Mouse (Mus musculus) layer of hippocampus, postnatal 14 days (tissue): ENCODE results near the gene Rab11fip3. TPM values are rescaled to one million over a fixed set of nuclear protein-coding genes. Genes with fewer than 3 reads are reported as not detected.
"Not testable (repeated sequence)": the region's sequence is repeated elsewhere in the genome, so short reads cannot be mapped to it uniquely, and the experiment has no call there.

Source experiments
- DNase-seq, 2 experiments: peaks; one replicate each; pipeline ENCODE4 v3.0.0; 2021 to 2022; ENCODE audit warnings: low spot score in 2 of 2, mixed read lengths in 1 of 2
- total RNA-seq, 2 experiments: library from RNA; stranded (reverse); gene quantifications; 2 replicates each; pipeline ENCODE4 v1.2.3; 2021

The Rab11fip3 gene
- total RNA-seq, 2 experiments from 2014 or later, result 82.3 to 85.1 TPM

GRCm38 (mm10) chr17:26042599-26043248 is 26.6 kb downstream of the Rab11fip3 start:
- DNase-seq, result peak; percentile 37 to 43

DNA sequence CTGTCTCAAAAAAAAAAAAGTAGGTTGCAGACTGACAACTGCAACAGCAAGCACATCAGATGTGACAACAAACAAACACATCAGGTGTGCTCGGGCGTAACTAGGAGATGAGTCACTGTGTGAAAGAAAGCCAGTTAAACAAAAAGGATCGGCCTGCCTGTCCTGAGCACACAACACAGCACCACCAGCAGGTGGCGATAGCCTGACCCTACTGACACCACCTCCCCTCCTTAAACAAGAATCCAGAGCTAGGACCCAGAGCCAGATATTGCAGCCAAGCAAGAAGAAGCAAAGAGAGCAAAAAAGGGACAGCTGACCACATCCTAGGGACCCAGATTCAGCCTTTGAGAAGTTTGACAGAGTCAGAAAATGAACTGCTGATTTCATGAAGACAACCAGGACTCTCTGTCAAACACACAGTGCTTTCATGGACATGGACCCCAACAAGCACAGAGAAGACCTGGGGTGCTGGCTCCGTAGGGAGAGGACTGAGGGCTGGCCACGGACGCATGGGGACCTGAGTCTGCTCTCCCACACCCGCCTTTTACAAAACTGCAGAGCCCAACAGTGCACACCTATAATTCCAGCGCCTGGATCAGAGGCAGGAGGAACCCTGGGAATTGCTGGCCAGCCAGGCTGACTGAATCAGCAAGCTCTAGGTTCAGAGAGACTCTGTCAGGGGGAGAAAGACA is 28.1 kb downstream of the Rab11fip3 start:
- peak; percentile 36 to 57 for DNase-seq

DNA sequence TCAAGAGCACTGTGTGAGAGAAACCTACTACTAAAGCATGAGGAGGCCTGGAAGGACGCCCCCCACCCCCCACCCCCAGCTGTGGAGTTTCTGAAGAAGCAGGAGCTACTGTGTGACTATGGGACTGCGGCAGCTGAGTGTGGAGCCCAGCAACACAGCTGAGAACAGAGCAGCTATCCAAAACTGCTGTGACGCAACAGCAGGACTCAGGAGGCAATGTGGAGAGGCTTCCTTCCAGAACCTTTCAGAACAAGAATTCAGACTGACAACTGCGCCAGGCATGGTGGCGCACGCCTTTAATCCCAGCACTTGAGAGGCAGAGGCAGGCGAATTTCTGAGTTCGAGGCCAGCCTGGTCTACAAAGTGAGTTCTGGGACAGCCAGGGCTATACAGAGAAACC is 28.6 kb downstream of the Rab11fip3 start:
- DNase-seq, result not testable (repeated sequence)

DNA sequence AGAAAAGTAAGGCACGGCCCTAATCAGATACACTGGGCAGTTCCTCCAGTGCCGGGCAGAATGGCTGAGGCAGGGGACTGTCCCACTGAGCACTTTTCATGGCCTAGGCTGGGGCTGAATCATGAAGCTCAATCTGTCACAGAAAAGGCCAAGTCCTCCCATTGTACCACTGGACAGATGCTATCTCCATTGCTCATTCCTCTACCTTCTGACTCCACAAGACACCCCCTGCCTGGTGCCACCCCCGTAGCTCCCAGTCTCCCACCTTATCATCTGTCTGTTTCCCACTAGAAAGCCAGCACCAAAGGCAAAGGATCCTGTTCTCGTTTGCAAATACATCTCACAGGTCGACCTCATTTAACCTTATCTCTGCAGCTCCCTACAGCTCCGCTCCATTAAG is 37.3 kb downstream of the Rab11fip3 start:
- DNase-seq, result no peak

DNA sequence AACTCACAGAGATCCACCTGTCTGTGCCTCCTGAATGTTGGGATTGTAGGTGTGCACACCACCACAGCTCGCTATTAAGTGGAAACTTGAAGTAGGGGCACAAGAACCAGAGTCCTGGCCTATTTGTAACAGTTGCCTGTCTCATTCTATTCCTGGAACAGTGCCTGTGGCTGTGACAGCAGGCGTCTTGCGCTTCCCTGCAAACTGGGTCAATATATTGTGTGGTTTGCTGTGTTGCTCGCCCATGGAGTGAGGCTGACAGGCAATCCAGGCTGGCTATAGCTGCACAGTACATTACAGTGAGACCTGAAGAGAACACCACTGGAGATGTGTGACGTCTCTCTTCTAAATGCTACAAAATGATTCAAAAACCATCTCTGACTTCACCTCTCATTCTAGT is 37.8 kb downstream of the Rab11fip3 start:
- peak in 1 of 2 experiments; percentile 45 for DNase-seq

DNA sequence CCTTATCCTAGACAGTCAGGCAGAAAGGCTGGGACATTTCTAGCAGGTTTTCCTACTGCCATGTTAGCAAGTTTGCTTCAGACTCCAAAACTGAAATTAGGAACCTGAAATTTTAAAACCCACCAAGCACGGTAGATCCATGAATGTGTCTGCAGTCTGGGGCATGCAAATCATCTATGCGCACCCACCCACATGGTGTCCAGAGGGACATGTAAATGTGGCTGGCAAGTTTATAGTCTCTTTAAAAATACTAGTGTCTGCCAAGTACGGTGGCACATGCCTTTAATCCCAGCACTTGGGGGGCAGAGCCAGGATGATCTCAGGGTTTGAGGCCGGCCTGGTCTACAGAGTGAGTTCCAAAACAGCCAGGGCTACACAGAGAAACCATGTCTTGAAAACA is 41.1 kb downstream of the Rab11fip3 start:
- DNase-seq, result no peak

DNA sequence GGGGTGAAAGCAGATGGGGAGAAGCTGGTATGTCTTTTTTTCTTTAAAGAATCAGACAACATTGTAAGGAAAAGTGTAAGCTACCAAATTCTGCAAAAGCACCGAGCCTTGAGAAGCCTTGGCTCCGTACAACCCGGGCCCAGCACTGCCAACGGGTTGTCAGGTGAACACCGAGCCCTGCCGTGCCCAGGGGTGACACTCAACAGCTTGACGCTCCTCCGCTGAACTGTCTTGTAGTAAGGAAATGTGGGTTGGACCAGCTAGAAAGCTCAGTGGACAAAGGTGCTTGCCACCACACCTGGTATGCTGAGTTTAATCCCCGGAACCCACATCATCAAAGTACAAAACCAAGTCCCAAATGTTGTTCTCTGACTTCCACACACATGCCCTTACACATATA is 44.7 kb downstream of the Rab11fip3 start:
- DNase-seq, result no peak

DNA sequence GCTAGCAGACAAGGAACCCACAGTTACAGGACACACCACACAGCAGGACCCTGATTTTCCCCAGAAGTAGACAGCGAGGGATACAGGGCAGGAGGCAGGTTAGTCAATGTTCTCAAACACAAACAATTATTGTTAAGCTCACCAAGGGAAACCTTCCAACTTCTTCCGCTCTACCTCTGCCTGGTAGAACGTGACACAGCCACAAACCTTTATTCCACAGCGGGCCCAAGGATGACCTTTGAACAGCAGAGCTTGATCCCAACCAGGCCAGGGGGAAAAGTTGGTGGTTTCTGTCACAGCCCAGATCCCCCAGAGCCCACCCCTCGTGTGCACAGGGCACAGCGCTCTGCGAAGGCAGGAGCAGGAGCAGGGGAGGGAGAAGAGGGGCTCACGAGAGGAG is 45.4 kb downstream of the Rab11fip3 start:
- DNase-seq, result no peak

- DNase-seq, result no peak
Measured at GRCm38 (mm10) chr17:26023181-26023580, 46.2 kb downstream of the Rab11fip3 start.

GRCm38 (mm10) chr17:26021728-26022341 is 47.5 kb downstream of the Rab11fip3 start:
- no peak for DNase-seq

DNA sequence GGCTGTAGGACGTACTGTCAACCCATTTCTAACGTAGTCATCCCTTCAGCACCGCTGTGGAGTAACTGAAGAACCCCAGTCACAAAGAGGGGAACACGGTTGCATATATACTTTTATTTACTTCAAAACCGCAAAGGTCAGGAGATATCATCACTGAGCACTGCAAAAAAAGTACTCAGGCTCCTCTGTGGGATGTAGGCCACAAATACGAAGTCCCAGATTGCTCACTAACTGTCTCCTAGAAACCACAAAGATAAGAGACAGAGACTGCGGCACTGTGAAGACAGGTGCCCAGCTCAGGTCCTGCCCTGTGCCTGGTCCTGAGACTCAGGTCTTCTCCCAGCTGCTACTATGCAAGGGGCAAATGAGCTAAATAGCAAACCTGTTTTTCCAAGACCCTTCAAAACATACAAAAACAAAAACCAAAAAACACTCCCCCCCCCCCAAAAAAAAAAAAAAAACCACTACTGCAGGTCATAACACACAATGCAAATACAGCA is 48.5 kb downstream of the Rab11fip3 start:
- DNase-seq, result no peak

- no peak for DNase-seq
Measured at GRCm38 (mm10) chr17:26018388-26018787, 51.0 kb downstream of the Rab11fip3 start.

GRCm38 (mm10) chr17:26017949-26018348 is 51.4 kb downstream of the Rab11fip3 start:
- no peak for DNase-seq

DNA sequence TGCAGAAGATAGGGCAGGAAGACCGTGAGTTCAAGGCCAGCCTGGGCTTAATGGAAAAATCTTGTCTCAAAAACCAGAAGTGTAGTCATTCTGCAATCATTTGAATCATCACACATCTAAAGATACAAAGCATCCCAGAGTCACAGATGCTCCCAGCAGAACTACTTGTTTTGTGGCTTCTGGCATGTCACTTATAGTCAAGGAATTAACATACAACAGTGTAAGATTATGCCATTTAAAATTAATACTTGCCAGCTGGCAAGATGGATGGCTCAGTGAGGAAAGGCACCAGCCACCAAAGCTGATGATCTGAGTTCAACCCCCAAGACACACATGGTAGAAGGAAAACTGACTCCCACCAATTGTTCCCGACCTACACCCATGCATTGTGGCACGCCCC is 52.3 kb downstream of the Rab11fip3 start:
- DNase-seq, result peak in 1 of 2 experiments; percentile 42

GRCm38 (mm10) chr17:26013711-26014110 is 55.6 kb downstream of the Rab11fip3 start:
- DNase-seq, result peak; percentile 59

DNA sequence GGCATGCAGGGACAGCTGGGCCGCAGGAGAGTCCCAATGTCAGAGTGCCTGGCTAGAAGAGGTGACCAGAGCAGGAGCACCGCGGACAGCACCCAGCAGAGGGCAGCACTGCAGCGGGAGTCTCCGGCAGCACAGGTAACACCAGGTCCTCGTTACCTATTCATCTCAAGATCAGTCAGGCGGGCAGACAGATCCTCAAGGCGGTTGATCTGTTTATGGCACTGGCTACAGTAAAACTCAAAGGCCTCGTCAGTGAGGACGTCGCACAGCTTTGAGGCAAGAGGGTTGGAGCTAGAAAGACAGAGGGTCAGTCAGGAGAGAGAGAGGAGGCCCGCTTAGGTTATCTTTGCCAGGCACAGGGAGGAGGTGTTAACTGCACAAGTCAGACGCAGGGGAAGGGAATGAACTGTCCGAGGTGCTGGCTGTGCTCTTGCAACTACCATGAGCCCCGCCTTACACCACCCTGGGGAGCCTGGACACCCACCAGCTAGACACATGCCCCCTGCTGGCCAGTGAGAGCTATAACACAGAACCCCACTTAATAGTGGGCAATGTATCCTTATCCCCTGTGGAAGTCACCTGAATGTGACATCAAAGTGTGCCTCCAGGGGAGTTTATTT is 57.4 kb downstream of the Rab11fip3 start:
- peak; percentile 49 for DNase-seq

- peak; percentile 84 to 92 for DNase-seq
Measured at GRCm38 (mm10) chr17:26009540-26009939, 59.8 kb downstream of the Rab11fip3 start.

DNA sequence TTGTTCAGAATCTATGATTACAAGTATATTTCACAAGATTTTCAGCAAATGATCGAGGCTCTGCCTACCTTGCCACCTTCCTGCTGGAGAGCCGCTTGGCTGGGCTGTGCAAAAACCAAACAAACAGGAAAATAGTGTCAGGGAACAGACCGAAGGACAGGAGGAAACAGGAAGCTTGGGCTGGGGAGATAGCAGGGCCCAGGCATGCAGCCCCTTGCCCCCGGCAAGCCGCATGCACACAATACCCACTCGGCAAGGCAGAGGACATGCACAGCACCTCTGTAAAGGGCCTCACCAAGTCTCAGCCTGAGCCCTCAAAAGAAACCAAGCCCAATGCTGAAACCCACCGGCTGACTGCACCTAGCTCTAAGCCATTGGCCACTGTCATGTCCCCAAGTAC is 60.6 kb downstream of the Rab11fip3 start:
- no peak for DNase-seq

DNA sequence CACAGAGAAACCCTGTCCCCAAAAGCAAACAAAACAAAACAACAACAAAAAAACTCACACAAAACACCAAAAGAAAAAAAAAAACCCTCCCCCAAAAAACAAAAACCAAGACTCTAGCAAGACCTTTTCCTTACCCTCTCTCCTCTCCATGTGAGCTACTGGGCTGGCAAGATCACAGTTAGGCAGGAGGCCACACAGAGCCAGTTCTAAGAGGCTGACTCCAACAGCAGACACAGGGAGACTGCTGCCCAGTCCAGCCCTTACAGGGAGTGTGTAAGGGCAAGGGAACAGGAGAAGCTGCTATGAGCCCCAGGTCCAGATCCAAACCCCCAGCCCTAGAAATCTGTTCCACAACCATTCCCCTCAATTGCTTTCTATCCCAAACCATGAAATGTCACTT is 61.0 kb downstream of the Rab11fip3 start:
- DNase-seq, result no peak

DNA sequence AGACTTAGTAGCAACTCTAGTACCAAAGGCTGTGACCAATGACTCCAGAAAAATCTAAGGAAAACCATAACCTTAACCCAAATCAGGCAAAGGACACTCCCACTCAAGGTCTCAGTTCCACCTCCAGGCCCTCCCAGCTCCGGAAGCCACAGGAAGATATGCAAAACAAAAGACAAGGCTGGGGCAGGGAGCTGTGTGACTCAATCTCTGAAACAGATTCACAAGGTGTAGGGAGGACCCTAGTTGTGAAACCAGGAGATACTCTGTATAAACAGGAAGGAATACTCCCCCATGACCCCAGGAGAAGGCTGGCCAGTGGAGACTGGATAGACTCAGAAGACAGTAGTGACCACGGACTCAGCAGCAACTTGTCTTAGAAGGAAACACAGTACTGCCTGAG is 61.7 kb downstream of the Rab11fip3 start:
- no peak for DNase-seq

- DNase-seq, result no peak
Measured at GRCm38 (mm10) chr17:26005731-26006450, 63.5 kb downstream of the Rab11fip3 start.
